Mouse (Mus musculus) macrophage (primary cell): Measurements from ENCODE around the gene Gsta2. TPM values are rescaled to one million over a fixed set of nuclear protein-coding genes. Genes with fewer than 3 reads are reported as not detected.
"Not testable (repeated sequence)": the region's sequence is repeated elsewhere in the genome, so short reads cannot be mapped to it uniquely, and the experiment has no call there.

Experiments used
- H3K27ac ChIP-seq: fragments of 350-480 bp; formaldehyde crosslinking; 2 replicates; pipeline ENCODE4 v1.9.0; 2021
- H3K36me3 ChIP-seq: fragments of 350-480 bp; formaldehyde crosslinking; 2 replicates; pipeline ENCODE4 v1.9.0; 2021; ENCODE audit errors: inconsistent target
- H3K4me3 ChIP-seq: fragments of 350-480 bp; formaldehyde crosslinking; 2 replicates; pipeline ENCODE4 v1.9.0; 2021; ENCODE audit errors: inconsistent target
- H3K79me2 ChIP-seq: fragments of 350-480 bp; formaldehyde crosslinking; 2 replicates; pipeline ENCODE4 v1.9.0; 2021; ENCODE audit errors: inconsistent target
- WGBS: methylation state at CpG from one replicate; pipeline ENCODE4 v1.1.7; 2026; ENCODE audit warnings: inconsistent platforms; ENCODE audit not compliant: missing documents; 5-methylcytosine and 5-hydroxymethylcytosine counted together
- polyA plus RNA-seq: library from polyadenylated mRNA; stranded (reverse); fragments of 250-400 nt; gene quantifications from 3 replicates; pipeline ENCODE4 v1.2.4, GENCODE M21; 2018; ENCODE audit warnings: inconsistent platforms

The Gsta2 gene
- polyA plus RNA-seq, 1 experiment from 2014 or later, result not detected

GRCm38 (mm10) chr9:78298232-78298631 lies 57.4 kb downstream of the Gsta2 start:
- Histone ChIP-seq H3K4me3 (no peak overlapping the region), H3K36me3 (no peaks in the 10 kb centered on the region), H3K79me2 (no peaks in the 10 kb centered on the region), H3K27ac (no peak overlapping the region)
- 100% methylated on average over 1 of the region's 1 CpGs for WGBS

- not testable (repeated sequence) for H3K79me2 ChIP-seq, H3K27ac ChIP-seq, H3K4me3 ChIP-seq, H3K36me3 ChIP-seq
- WGBS, result 17% methylated on average over 6 of the region's 6 CpGs
Measured at GRCm38 (mm10) chr9:78296089-78296488, 59.5 kb downstream of the Gsta2 start.

GRCm38 (mm10) chr9:78294781-78295180 lies 60.8 kb downstream of the Gsta2 start:
- H3K79me2 ChIP-seq, result not testable (repeated sequence)
- WGBS, result 88% methylated on average over 2 of the region's 7 CpGs

GRCm38 (mm10) chr9:78293683-78294082 lies 61.9 kb downstream of the Gsta2 start:
- H3K27ac ChIP-seq, H3K36me3 ChIP-seq, H3K4me3 ChIP-seq, H3K79me2 ChIP-seq: not testable (repeated sequence)
- WGBS, result no CpG with 5 or more reads among the region's 1 CpGs

More at GRCm38 (mm10) chr9:78294781-78295180, 60.8 kb downstream of the Gsta2 start:
- not testable (repeated sequence) for H3K4me3 ChIP-seq, H3K36me3 ChIP-seq, H3K27ac ChIP-seq

GRCm38 (mm10) chr9:78292462-78292861 lies 63.1 kb downstream of the Gsta2 start:
- WGBS, result no CpG with 5 or more reads among the region's 8 CpGs

GRCm38 (mm10) chr9:78289723-78290122 lies 65.9 kb downstream of the Gsta2 start, which contains the start of gene Gm10639:
Gm10639 (plus strand) TSS chr9:78289923.
- 93% methylated on average over 2 of the region's 3 CpGs for WGBS
- H3K27ac ChIP-seq, H3K79me2 ChIP-seq, H3K4me3 ChIP-seq, H3K36me3 ChIP-seq: not testable (repeated sequence)

More at GRCm38 (mm10) chr9:78292462-78292861, 63.1 kb downstream of the Gsta2 start:
- H3K36me3 ChIP-seq, H3K79me2 ChIP-seq, H3K4me3 ChIP-seq, H3K27ac ChIP-seq: not testable (repeated sequence)

- H3K36me3 ChIP-seq, H3K4me3 ChIP-seq, H3K79me2 ChIP-seq, H3K27ac ChIP-seq: not testable (repeated sequence)
- no CpG with 5 or more reads among the region's 1 CpGs for WGBS
Measured at GRCm38 (mm10) chr9:78289063-78289462, 66.5 kb downstream of the Gsta2 start.

GRCm38 (mm10) chr9:78282002-78282711 lies 73.4 kb downstream of the Gsta2 start:
- H3K79me2 ChIP-seq, H3K27ac ChIP-seq, H3K36me3 ChIP-seq, H3K4me3 ChIP-seq: not testable (repeated sequence)
- 81% methylated on average over 4 of the region's 4 CpGs for WGBS

Other genes starting within 250 kb of the Gsta2 start
- 20.7 to 20.8 TPM (median 20.8 TPM) in 3 replicates for gene Fbxo9, start 246.7 kb downstream of the Gsta2 start, polyA plus RNA-seq
- gene Ick, start 246.6 kb downstream of the Gsta2 start, polyA plus RNA-seq, result 4.0 to 7.3 TPM (median 5.4 TPM) in 3 replicates
- not detected in 3 replicates for gene Gsta4, start 173.0 kb downstream of the Gsta2 start, polyA plus RNA-seq
- gene Gsta1, start 125.1 kb downstream of the Gsta2 start, polyA plus RNA-seq, result not detected in 3 replicates
- not detected in 3 replicates for gene Gm3776, start 98.7 kb downstream of the Gsta2 start, polyA plus RNA-seq
- not detected in 3 replicates for gene Gm10639, start 65.9 kb downstream of the Gsta2 start, polyA plus RNA-seq
- gene Omt2a, start 41.0 kb downstream of the Gsta2 start, polyA plus RNA-seq, result not detected in 3 replicates
- gene Omt2b, start 28.2 kb downstream of the Gsta2 start, polyA plus RNA-seq, result not detected in 3 replicates
- gene Dppa5a, start 12.4 kb upstream of the Gsta2 start, polyA plus RNA-seq, result not detected in 3 replicates
- gene Ooep, start 22.9 kb upstream of the Gsta2 start, polyA plus RNA-seq, result not detected in 3 replicates
- not detected in 3 replicates for gene Ddx43, start 40.0 kb upstream of the Gsta2 start, polyA plus RNA-seq
- 7.4 to 14.0 TPM (median 7.6 TPM) in 3 replicates for gene Cgas, start 87.4 kb upstream of the Gsta2 start, polyA plus RNA-seq
- 14.3 to 17.0 TPM (median 16.3 TPM) in 3 replicates for gene Mto1, start 92.4 kb upstream of the Gsta2 start, polyA plus RNA-seq
- not detected in 3 replicates for gene Gm17324, start 93.0 kb upstream of the Gsta2 start, polyA plus RNA-seq
- 6,779 to 7,082 TPM (median 6,969 TPM) in 3 replicates for gene Eef1a1, start 133.4 kb upstream of the Gsta2 start, polyA plus RNA-seq
- 35.7 to 56.6 TPM (median 55.8 TPM) in 3 replicates for gene Slc17a5, start 232.3 kb upstream of the Gsta2 start, polyA plus RNA-seq